Mouse (Mus musculus) c-Kit-negative CD71-positive TER-119-positive erythroid progenitor cells, embryonic 14.5 days (primary cell): Measurements from ENCODE around the gene Gm12166.

Experiments used
- DNase-seq: peaks from one replicate; pipeline ENCODE4 v3.0.0-alpha.2; 2013; ENCODE audit warnings: low read depth, low spot score

Gene Gm12166

GRCm38 (mm10) chr11:46073850-46074688 is 21.9 kb upstream of the Gm12166 start:
- DNase-seq: no peak

- no peak for DNase-seq
These were observed 21.1 kb upstream of the Gm12166 start for GRCm38 (mm10) chr11:46073061-46073849.

GRCm38 (mm10) chr11:46072466-46073060 is 20.4 kb upstream of the Gm12166 start:
- DNase-seq: no peak

GRCm38 (mm10) chr11:46070789-46071188 is 18.7 kb upstream of the Gm12166 start:
- no peak for DNase-seq

GRCm38 (mm10) chr11:46070161-46070560 is 18.0 kb upstream of the Gm12166 start:
- no peak for DNase-seq

GRCm38 (mm10) chr11:46069408-46070003 is 17.4 kb upstream of the Gm12166 start:
- no peak for DNase-seq

GRCm38 (mm10) chr11:46068756-46069407 is 16.8 kb upstream of the Gm12166 start:
- no peak for DNase-seq

GRCm38 (mm10) chr11:46067371-46068060 is 15.4 kb upstream of the Gm12166 start:
- no peak for DNase-seq

GRCm38 (mm10) chr11:46065201-46066011 is 13.3 kb upstream of the Gm12166 start:
- no peak for DNase-seq

- DNase-seq: no peak
These were observed 12.6 kb upstream of the Gm12166 start for GRCm38 (mm10) chr11:46064767-46065166.

GRCm38 (mm10) chr11:46062993-46063731 is 11.0 kb upstream of the Gm12166 start:
- DNase-seq: no peak

- no peak for DNase-seq
These were observed 10.4 kb upstream of the Gm12166 start for GRCm38 (mm10) chr11:46062569-46062968.

GRCm38 (mm10) chr11:46061776-46062445 is 9.8 kb upstream of the Gm12166 start:
- DNase-seq: no peak

GRCm38 (mm10) chr11:46060651-46061020 is 8.5 kb upstream of the Gm12166 start:
- DNase-seq: no peak

- DNase-seq: no peak
These were observed 7.9 kb upstream of the Gm12166 start for GRCm38 (mm10) chr11:46059887-46060650.

GRCm38 (mm10) chr11:46058916-46059315 is 6.8 kb upstream of the Gm12166 start:
- DNase-seq: no peak

- DNase-seq: no peak
These were observed 5.9 kb upstream of the Gm12166 start for GRCm38 (mm10) chr11:46058011-46058410.
